Mouse (Mus musculus): ENCODE measurements around the gene Dad1. TPM values are rescaled to one million over a fixed set of nuclear protein-coding genes. Genes with fewer than 3 reads are reported as not detected.

The Dad1 gene
- total RNA-seq, 2 experiments from 2014 or later, result 26.9 to 78.6 TPM

DNA sequence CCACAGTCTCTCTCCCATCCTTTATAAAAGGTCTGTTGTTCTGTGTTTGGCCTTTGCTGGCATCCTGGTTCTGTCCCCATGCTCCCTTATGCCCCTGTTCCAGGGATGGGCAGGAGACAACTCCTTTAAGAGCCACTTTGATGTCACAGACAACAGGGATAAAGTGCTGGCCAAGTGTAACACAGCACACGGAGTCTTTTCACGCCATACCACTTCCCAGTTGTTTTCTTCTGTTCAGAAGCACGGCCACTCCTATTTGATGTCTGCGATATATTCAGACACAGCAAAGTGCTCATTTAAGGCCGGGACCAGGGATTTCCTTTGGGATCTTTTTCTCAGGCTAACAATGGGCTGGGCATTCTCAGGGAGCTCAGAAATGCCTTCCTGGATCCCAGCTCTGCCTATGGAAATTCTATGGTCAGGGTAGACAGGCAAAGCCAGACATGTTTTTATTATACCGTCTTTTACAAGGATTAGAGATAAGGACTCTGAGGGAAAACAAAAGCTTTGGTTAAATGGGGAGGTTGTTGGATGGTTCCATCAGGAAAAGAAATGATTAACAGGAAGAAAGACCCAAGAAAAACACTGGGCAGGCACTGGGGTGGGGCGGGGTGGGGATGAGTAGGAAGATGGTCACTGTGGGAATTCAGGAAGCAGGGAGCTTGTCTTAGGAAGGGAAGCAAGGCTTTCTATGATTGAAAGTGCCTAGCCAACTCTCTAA lies 63.4 kb downstream of the Dad1 start:
- no peak for ATAC-seq (replicated peaks; ENCODE audit: low FRiP score, poor library complexity, severe bottlenecking)

GRCm38 (mm10) chr14:54189255-54189654 lies 64.6 kb downstream of the Dad1 start:
- ATAC-seq (replicated peaks; ENCODE audit: low FRiP score, poor library complexity, severe bottlenecking), result no peak

GRCm38 (mm10) chr14:54187211-54187610 lies 66.7 kb downstream of the Dad1 start:
- ATAC-seq (replicated peaks; ENCODE audit: low FRiP score, poor library complexity, severe bottlenecking), result no peak

Other genes starting within 250 kb of the Dad1 start
- 73.8 and 97.2 TPM in 2 replicates for gene Abhd4, start 84 bp upstream of the Dad1 start, total RNA-seq (2015; ENCODE audit: low replicate concordance)
- 63.7 and 104 TPM in 2 replicates for gene Abhd4, start 84 bp upstream of the Dad1 start, total RNA-seq (2017; ENCODE audit: low replicate concordance)
- not detected in 2 replicates for gene Olfr49, start 30.8 kb upstream of the Dad1 start, total RNA-seq (2015; ENCODE audit: low replicate concordance)
- not detected in 2 replicates for gene Olfr49, start 30.8 kb upstream of the Dad1 start, total RNA-seq (2017; ENCODE audit: low replicate concordance)
- gene Oxa1l, start 106.7 kb upstream of the Dad1 start, total RNA-seq (2015; ENCODE audit: low replicate concordance), result 10.4 and 20.9 TPM in 2 replicates
- 8.9 and 9.3 TPM in 2 replicates for gene Oxa1l, start 106.7 kb upstream of the Dad1 start, total RNA-seq (2017; ENCODE audit: low replicate concordance)
- gene Slc7a7, start 163.7 kb upstream of the Dad1 start, total RNA-seq (2015; ENCODE audit: low replicate concordance), result 2.7 and 7.5 TPM in 2 replicates
- 5.6 and 6.0 TPM in 2 replicates for gene Slc7a7, start 163.7 kb upstream of the Dad1 start, total RNA-seq (2017; ENCODE audit: low replicate concordance)
- gene Mrpl52, start 172.8 kb upstream of the Dad1 start, total RNA-seq (2015; ENCODE audit: low replicate concordance), result 36.8 and 40.3 TPM in 2 replicates
- 18.0 and 27.6 TPM in 2 replicates for gene Mrpl52, start 172.8 kb upstream of the Dad1 start, total RNA-seq (2017; ENCODE audit: low replicate concordance)
- 0.84 and 3.5 TPM in 2 replicates for gene Mmp14, start 177.5 kb upstream of the Dad1 start, total RNA-seq (2015; ENCODE audit: low replicate concordance)
- 1.7 and 2.0 TPM in 2 replicates for gene Mmp14, start 177.5 kb upstream of the Dad1 start, total RNA-seq (2017; ENCODE audit: low replicate concordance)
- 6.7 and 10.9 TPM in 2 replicates for gene Lrp10, start 210.0 kb upstream of the Dad1 start, total RNA-seq (2015; ENCODE audit: low replicate concordance)
- gene Lrp10, start 210.0 kb upstream of the Dad1 start, total RNA-seq (2017; ENCODE audit: low replicate concordance), result 12.2 and 13.9 TPM in 2 replicates
- not detected in 2 replicates for gene Rem2, start 222.0 kb upstream of the Dad1 start, total RNA-seq (2015; ENCODE audit: low replicate concordance)
- not detected in 2 replicates for gene Rem2, start 222.0 kb upstream of the Dad1 start, total RNA-seq (2017; ENCODE audit: low replicate concordance)

Data from erythroblast, adult 5-6 weeks (primary cell).